Mouse (Mus musculus): ENCODE data around the gene Ppp1r2.

Gene Ppp1r2

DNA sequence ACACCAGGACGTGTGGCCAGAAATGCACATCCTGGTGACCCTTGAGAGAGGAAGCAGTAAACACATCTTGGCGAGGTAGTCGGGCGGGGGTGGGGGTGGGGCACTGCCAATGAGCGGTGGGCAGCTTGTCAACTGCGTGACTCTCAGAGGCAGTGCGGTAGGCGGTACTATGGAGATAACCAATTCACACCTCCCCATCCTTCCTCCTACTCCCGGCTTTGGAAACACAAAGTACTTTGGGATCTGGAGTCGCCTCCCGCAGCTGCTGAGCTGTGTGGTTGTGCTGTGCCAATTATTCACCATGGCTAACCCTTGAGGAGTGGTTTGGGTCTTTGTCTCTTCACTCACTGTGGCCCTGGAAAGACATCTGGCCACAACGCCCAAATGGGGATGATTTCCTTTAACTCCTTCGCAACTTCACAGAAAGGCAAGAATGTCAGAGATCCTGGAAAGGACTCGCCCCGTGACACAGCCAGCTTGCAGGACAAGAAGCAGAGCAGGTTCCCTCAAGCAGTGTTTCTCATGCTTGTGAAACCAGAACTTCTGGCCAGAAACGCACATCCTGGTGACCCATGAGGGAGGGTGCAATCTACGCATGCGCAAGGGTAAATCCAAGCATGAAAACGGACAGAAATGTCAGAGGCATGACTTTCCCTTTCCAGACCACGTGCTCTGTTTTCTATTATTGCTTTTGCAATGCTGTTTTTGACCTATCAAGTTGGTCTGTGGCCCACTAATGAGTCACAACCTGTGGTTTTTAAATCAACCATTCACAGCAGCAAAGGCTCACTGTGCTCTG is 41.3 kb downstream of the Ppp1r2 start:
- DNase-seq (ENCODE audit: low spot score in 2 of 2) = peak; percentile 93 to 94

DNA sequence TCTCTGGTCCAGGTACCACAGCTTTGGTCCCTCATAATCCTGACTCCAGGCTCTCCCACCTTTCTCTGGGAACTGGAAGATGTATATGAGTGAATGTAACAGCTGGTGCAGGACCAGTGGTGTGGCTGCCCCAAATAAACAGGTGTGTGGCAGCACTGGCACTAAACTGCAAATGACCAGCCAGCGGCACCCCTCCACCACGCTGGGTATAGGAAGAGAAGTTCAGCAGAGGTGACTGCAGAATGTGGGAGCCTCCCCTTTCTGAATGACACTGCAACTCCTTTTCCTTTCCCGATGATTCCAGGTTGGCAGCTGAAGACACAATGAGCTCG is 41.9 kb downstream of the Ppp1r2 start:
- no peak for DNase-seq (ENCODE audit: low spot score in 2 of 2)

DNA sequence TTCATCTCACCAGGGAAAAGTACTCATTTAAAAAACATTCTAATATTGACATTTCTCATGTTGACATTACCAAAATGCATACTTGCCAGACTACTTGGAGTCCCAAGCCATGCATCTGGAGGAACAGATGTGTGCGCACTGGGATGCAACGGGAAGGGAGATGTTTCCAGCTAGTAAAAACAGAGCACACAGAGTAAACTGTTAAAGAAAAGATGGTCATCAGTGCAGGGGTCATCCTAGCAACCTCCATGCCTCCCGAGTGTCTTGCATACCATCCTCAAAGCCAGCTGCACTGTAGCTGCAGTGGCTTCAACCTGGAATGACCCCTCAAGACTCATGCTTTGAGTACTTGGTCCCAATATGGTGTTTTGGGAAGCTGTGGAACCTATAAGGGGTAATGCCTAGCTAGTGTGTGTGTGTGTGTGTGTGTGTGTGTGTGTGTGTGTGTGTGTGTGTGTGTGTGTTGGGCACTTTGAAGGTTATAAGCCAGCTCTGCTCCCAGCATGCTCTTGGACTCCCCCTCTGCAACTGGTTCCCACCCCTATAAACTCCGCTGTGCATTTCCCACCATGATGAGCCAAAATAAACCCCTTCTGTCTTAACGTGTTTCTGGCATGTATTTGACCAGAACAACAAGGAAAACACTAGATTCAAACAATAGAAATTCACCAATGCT is 42.4 kb downstream of the Ppp1r2 start:
- DNase-seq (ENCODE audit: low spot score in 2 of 2) = no peak

DNA sequence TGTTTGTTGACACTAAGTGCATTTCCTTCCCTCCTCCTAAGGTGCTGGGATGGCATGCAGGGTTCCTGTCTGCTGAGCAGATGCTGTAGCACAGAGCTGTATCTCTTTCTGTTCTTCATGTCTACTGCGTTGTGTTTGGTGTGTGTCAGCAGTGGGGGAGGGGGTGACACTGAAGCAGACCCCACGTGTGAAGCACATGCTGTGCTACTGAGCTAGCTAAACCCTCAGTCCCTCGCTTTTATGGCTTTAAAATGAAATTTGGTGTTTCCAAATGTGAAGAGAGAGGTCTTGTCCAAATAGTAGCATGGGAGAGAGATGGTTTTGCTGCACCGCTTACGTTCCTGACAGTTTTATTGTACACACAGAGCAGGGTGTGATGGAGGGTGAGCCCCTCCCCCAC is 43.5 kb downstream of the Ppp1r2 start:
- no peak for DNase-seq (ENCODE audit: low spot score in 2 of 2)

DNA sequence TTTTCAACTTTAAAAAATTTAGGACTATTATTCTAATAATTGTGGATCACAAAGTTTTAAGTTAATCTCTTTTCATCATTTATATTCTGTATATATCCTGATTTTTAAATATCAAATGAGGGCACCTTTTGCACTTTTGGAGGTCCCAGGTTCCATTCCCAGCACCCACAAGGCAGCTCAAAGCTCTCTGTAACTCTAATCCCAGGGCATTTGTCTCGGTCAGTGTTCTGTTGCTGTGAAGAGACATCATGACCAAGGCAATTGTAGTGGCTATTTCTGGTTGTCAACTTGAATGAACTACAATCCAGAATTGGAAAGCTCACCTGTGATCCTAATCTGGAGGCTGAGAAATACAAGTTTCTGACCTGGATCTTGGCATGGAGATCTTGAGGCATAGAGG is 47.3 kb downstream of the Ppp1r2 start:
- DNase-seq (ENCODE audit: low spot score in 2 of 2) = no peak

DNA sequence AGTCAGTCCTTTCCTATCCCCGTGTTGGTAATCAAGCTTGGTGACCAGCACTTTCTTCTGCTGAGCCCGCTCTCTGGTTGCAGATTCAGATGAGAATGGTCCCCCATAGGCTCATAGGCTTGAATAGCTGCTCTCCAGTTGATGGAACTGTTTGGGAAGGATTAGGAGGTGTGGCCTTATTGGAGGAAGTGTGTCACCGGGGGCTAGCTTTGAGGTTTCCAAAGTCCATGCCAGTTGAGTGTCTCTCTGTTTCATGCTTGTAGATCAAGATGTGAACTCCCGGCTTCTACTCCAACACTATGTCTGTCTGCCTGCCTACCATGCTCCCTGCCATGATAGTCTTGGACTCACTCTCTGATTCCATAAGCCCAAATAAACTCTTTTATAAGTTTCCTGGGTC is 59.8 kb downstream of the Ppp1r2 start:
- no peak for DNase-seq (ENCODE audit: low spot score in 2 of 2)

DNA sequence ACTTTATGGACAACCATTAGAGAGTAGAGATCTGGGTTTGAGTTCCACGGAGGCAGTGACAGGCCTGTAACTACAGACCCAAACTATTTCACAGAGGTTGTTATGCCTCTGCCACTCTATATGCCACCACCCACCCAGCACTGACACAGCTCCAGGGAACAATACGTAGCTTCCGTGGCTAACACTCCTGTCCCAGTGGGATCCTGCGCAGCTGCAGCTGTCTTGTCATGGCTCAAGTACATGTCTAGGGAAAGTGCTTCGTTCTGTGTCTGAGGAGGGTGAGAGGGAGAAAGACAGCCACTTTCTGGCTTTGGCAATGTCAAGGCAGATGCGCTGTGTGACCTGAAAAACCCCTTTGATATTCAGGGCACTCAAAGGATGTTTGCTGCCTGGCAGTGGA is 61.6 kb downstream of the Ppp1r2 start:
- DNase-seq (ENCODE audit: low spot score in 2 of 2) = no peak

DNA sequence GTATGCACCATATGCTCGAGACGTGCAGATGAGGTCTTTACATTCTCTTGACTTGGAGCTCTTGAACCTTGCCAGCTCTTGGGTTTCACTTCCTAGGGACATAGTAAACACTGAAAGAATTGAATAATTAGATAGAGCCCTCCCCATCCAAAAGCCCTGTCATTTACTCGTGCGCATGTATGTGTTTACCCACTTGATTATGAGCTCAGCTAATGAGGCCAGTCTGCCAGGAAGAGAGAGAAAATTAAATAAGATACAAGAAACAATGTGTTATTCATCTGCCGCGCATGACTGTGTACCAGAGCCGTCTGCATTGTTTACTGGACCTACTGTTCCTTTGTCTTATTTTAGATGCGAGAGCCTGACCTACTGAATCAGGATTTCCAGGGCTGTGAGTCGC is 63.6 kb downstream of the Ppp1r2 start:
- no peak for DNase-seq (ENCODE audit: low spot score in 2 of 2)

DNA sequence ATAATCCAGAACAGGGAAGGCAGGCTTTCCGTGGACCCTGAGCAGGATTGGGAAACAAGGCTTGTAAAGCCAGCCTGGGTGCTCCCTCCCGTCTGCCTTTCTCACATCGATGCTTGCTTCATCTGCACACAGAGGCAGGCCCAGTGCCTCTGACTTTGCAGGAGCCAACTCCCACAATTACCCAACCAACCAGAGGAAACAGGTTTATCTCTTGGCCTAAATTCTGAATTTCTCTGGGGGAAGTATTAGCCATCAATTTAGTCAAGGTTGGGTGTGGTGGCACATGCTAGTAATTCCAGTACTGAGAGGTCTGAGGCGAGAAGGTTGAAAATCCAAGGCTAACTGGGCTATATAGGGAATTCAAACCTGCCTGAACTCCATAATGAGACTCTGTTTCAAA is 64.6 kb downstream of the Ppp1r2 start:
- peak; percentile 65 to 67 for DNase-seq (ENCODE audit: low spot score in 2 of 2)

DNA sequence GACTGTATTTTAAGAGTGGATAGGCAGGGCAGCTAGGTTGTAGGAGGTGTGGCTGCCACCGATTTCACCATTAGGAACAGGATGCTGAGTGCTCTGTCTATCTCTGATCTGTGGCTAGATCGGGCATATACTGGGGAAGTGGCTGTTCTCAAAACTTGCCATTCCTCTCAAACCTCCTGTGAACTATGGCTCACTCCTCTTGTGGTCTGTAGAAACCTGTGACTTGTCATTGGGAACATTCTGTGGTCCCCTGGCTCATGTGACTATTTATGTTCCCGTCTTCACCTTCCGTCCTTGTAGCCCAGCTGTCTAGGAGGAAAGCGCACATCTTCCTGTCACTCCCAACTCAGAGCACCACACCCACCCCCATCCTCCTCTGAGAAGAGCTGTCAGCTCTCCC is 65.2 kb downstream of the Ppp1r2 start:
- DNase-seq (ENCODE audit: low spot score in 2 of 2) = no peak

DNA sequence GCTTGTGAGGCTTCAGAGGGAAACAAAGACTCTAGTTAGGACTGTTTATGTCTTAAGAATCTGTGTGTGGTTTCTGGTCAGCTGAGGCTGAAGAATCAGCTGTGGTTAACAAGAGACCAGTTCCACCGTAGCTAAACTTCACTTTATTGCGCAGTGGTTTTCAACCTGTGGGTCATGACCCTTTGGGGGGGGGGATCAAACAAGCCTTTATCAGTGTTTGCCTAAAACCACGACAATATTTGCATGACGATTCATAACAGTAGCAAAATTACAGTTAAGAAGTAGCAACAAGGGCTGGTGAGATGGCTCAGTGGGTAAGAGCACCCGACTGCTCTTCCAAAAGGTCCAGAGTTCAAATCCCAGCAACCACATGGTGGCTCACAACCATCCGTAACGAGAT is 69.4 kb downstream of the Ppp1r2 start:
- DNase-seq (ENCODE audit: low spot score in 2 of 2) = no peak

DNA sequence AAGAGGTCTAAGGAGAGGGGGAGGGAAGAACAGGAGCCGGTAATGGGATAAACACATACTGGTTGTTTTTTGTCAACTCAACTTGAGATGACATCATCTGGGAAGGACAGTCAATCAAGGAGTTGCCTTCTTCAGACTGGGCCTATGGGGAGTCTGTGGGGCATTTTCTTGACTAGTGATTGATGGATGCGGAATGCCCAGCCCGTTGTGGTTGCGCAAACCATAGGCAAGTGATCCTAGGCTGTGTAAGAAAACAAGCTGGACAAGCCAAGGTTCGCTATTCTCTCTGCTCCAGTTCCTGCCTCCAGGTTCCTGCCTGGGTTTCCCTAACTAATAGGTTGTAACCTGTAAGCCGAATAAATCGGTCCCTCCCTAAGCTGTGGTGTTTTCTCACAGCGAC is 69.9 kb downstream of the Ppp1r2 start:
- no peak for DNase-seq (ENCODE audit: low spot score in 2 of 2)

DNA sequence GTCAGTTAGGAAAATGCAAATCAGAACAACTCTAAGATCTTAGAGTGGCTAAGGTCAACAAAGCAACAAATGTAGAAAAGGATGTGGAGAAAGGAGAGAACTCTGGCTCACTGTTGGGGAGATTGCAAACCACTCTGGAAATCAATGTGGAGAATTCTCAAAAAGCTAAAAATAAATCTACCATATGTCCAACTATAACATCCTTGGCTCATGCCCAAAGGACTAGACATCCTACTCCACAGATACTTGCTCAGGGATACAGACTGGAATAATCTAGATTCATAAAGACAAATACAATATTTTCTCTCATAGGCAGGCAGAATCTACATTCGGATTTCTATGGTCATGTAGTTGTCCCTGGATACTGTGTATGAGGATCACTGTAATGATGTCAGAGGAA is 70.9 kb downstream of the Ppp1r2 start:
- no peak for DNase-seq (ENCODE audit: low spot score in 2 of 2)

DNA sequence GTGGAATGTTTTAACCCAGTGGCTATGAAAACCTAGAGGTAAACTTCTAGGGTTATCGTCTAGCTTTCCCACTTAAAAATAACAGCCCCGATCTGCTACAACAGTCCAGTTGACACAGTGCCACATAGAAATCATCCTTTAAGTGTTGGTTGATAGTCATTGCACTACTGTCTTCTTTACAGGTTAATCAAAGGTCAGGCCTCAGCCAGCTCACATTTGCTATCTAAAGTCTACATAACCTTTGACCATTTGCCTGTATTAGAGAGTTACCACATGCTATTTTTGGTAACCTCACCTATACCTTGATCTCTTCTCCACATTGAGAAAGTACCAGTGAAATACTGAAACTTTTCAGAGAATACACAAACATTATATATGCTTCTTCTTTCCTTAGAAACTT is 73.4 kb downstream of the Ppp1r2 start:
- DNase-seq (ENCODE audit: low spot score in 2 of 2) = no peak

Data from heart, adult 9 months (tissue).